Mouse (Mus musculus) embryonic stem cell, embryonic (primary cell): Measurements from ENCODE around the gene Olfr487.
"Not testable (repeated sequence)": the region's sequence is repeated elsewhere in the genome, so short reads cannot be mapped to it uniquely, and the experiment has no call there.

Source experiments
- CTCF ChIA-PET, 4 experiments: fragments of 300-600 bp in 2 of 4; fragments of 350-600 bp in 2 of 4; sonication (Branson Sonifier 250); formaldehyde crosslinking; loops; one replicate each; lab custom pipeline; 2022; ENCODE audit warnings: inconsistent platforms in 2 of 4; lab: Charles Lee
- POLR2A ChIA-PET, 4 experiments: fragments of 300-600 bp in 2 of 4; fragments of 350-600 bp in 2 of 4; sonication (Branson Sonifier 250); formaldehyde crosslinking; loops; one replicate each; lab custom pipeline; 2022; ENCODE audit warnings: antibody characterized with exemption in 4 of 4, inconsistent platforms in 1 of 4; lab: Charles Lee

Gene Olfr487

DNA sequence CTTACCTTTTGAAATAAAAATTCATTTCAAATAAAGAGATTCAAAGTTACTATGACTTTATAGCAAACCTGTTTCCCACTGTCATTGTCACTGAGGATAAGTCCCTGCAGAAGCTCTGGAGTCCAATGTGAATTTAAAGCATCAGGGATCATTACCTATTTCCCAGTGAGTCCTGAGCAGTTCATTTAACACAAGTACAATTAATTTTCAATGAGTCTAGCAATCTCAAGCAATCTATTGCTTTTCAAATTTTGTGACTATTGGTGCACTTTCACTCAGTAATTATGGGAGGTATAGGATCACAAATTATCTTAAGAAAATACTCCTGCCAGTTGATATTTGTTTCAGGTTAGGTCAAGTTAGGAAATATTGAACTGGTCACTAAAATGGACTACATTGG lies at the start of gene Olfr487:
Olfr487 (minus strand) TSS at position 101 of the 400 bp plus-strand sequence.
- POLR2A ChIA-PET, CTCF ChIA-PET: not testable (repeated sequence)

DNA sequence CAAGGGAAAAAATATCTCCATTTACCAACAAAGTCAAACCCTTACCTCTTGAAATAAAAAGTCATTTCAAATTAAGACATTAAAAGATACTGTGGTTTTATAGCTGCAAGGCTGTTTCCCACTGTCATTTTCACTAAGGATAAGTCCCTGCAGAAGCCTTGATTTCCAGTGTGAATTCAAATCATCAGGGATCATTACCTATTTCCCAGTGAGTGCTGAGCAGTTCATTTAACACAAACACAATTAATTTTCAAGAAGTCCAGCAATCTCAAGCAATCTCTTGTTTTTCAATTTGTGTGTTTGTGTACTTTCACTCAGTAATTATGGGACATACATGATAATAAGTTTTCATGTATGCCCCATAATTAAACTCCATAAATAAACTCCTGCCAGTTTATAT lies 43.8 kb upstream of the Olfr487 start, which contains the start of gene Olfr488:
Olfr488 (minus strand) TSS at position 101 of the 400 bp plus-strand sequence.
- ChIA-PET CTCF (no interaction called here), POLR2A (no interaction called here)

DNA sequence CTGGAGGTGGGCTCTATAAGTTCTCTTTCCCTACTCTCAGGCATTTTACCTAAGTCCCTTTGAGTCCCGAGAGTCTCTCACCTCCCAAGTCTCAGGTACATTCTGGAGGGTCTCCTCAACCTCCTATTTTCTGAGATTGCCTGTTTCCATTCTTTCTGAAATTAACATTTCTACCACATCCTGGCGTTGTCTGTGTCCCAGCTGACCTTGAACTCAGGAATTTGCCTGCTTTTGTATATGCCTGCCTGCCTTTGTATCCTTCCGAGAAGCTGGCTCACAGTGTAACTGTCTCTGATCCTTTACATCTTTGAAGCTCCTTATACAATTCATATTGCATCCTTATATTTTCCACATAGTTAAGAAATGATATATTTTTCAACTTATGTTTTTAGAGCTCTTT lies 19.1 kb upstream of the Olfr487 start:
- ChIA-PET CTCF (no interaction called here), POLR2A (interaction anchor here in 1 of 4 experiments (1.2 kb wide), 1 partner anchor 113 kb away, joined by 3 read pairs; no protein-coding TSS in a partner anchor)

DNA sequence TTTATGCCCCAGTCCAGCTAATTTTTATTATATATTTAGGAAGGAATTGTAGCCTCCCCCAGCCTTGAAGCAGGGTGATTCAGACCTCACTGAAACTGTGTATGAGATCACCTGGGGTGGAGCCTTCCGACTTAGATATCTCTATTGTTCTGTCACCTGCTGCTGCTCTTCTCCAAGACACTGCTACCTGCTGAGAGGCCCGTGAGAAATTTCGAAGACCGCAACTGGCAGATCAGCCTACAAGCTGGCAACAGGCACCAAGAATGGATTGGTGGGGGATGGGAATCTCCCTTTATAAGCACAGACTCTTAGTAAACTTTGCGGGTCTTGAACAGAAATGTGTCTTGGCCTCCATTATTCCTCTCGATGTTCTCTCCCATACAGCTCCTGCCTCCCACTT lies 17.5 kb downstream of the Olfr487 start:
- CTCF ChIA-PET, result no interaction called here

DNA sequence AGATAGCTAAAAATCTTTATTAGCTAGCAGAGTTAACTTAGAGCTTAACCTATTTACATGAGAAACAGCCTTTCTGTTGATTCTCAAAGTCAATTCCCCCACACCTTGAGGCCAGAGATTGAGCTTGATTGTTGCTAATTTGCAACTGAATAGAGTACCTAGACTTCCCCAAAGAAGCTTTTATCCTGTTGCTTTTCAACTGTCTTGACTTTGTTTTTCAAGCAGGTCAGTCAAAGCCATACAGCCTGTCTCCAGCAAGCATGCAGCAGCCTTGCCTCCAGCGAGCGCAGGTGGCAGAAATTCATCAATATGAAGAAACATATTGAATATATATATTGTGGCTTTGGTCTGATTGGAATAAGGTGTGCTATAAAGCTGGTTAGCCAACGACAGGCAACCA lies 18.1 kb downstream of the Olfr487 start:
- ChIA-PET CTCF (interaction anchor here in 1 of 4 experiments (0.6 kb wide), 1 partner anchor 114 kb away, joined by 3 read pairs; no protein-coding TSS in a partner anchor), POLR2A (interaction anchor here in 3 of 4 experiments (0.9 to 2.0 kb wide), 4 partner anchors 11 to 12 kb away, joined by 4 to 8 read pairs (median 6); no protein-coding TSS in a partner anchor)

More for the DNA sequence above, 17.5 kb downstream of the Olfr487 start:
- POLR2A ChIA-PET, result interaction anchor here in 3 of 4 experiments (0.6 to 2.0 kb wide), 4 partner anchors 12 to 760 kb away, joined by 3 to 8 read pairs (median 6); no protein-coding TSS in a partner anchor

DNA sequence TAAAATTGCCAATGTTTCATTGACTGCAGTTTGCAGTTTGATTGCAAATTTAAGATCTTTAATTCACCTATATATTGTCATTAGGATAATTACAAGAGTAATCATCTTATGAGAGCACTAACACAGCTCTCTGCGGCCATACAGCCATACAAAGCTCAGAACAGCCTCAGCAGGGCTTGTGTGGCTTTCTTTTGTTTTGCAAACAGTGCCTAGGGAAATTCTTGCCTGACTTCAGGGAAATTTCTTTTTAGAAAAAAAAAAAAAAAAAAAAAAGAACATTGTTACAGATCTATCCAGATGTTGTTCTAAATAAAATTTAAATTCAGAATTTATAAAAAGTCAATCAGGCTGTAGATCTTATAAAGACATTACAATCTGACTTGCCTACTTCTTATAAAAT lies 21.7 kb downstream of the Olfr487 start:
- CTCF ChIA-PET, result interaction anchor here in 1 of 4 experiments (0.5 kb wide), 1 partner anchor 356 kb away, joined by 12 read pairs; no protein-coding TSS in a partner anchor
- POLR2A ChIA-PET, result interaction anchor here in 1 of 4 experiments (0.7 kb wide), 1 partner anchor 72 kb away, joined by 3 read pairs; no protein-coding TSS in a partner anchor

DNA sequence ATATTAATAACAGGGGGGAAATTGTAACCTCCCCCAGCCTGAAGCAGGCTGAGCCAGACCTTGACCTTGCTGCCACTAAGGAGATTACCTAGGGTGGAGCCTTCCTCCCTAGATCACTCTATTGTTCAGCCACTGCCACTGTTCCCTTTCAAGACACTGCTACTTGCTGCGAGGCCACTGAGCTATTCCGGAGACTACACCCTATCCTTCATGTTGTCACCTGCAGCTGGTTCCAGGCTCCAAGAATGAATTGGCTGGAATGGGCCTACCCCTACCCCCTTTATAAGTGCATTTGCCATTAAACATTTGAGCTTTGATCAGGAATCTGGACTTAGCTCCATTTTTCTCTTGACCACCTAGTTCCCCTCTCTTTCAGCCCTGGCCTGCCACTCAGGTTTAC lies 23.2 kb downstream of the Olfr487 start:
- CTCF ChIA-PET, POLR2A ChIA-PET: not testable (repeated sequence)

DNA sequence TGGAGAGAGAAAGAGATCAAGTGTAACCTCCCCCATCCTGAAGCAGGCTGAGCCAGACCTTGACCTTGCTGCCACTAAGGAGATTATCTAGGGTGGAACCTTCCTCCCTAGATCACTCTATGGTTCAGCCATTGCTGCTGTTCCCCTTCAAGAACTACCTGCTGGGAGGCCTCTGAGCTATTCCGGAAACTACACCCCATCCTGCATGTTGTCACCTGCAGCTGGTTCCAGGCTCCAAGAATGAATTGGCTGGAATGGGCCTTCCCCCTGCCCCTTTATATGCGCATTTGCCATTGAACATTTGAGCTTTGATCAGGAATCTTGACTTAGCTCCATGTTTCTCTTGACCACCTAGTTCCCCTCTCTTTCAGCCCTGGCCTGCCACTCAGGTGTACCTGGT lies 29.2 kb downstream of the Olfr487 start:
- CTCF ChIA-PET, result not testable (repeated sequence)
- POLR2A ChIA-PET, result interaction anchor here in 3 of 4 experiments (0.8 to 3.0 kb wide), 4 partner anchors 11 to 12 kb away, joined by 4 to 8 read pairs (median 6); no protein-coding TSS in a partner anchor

DNA sequence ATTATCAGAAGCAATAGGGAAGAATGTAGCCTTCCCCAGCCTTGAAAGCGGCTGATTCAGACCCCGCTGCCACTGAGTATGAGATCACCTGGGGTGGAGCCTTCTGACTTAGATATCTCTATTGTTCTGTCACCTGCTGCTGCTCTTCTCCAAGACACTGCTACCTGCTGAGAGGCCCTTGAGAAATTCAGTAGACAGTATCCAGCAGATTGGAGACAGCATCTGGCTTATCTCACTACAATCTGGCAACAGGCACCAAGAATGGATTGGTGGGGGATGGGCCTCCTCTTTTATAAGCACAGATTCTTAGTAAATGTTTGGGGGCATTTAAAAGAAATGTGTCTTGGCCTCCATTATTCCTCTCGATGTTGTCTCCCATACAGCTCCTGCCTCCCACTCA lies 30.0 kb downstream of the Olfr487 start:
- ChIA-PET POLR2A (interaction anchor here in 2 of 4 experiments (0.9 to 3.0 kb wide), 2 partner anchors 12 kb away, joined by 7 to 8 read pairs; no protein-coding TSS in a partner anchor), CTCF (interaction anchor here in 1 of 4 experiments (0.7 kb wide), 1 partner anchor 782 kb away, joined by 15 read pairs; no protein-coding TSS in a partner anchor)

DNA sequence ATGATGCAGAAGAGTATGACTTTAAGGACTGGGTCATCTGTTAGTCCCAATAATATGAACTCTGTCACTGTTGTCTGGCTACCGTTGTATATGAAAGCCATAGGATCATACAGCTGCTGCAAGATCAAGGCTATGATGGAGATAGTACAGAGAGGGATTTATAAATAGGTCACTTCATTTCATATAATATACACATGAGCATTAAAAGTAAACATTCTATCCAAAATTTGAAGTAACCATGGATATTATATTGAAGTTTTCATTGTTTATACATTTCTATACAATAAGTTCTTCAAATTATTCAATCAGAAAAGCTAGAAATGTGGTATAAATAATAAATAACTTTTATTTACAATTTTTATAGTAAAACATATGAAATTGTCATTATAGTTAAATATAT lies 41.8 kb downstream of the Olfr487 start, which contains the start of gene Olfr486:
Olfr486 (minus strand) TSS at position 101 of the 400 bp plus-strand sequence.
- CTCF ChIA-PET, result not testable (repeated sequence)
- POLR2A ChIA-PET, result interaction anchor here in 1 of 4 experiments (0.7 kb wide), 1 partner anchor 626 kb away, joined by 5 read pairs; no protein-coding TSS in a partner anchor

DNA sequence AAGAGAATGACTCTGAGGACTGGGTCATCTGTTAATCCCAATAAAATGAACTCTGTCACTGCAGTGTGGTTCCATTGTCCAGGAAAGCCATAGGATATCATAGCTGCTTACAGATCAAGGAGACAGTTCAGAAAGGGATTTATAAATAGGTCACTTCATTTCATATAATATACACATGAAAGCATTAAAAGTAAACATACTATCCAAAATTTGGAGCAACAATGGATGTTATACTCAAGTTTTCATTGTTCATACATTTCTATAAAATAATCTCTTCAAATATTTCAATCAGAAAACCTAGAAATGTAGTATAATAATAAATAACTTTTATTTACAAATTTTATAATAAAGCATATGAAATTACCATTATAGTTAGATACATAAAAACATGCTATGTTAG lies 54.7 kb downstream of the Olfr487 start, which contains the start of gene Olfr485:
Olfr485 (minus strand) TSS at position 101 of the 400 bp plus-strand sequence.
- ChIA-PET CTCF (no interaction called here), POLR2A (no interaction called here)
